Mouse (Mus musculus): ENCODE data around the gene 4932438A13Rik. TPM values are rescaled to one million over a fixed set of nuclear protein-coding genes. Genes with fewer than 3 reads are reported as not detected.

The 4932438A13Rik gene
- polyA plus RNA-seq (2016; fragmentation: Nextera tagmentation; extraction: Ambion mirVana) = 32.0 and 38.0 TPM in 2 replicates

DNA sequence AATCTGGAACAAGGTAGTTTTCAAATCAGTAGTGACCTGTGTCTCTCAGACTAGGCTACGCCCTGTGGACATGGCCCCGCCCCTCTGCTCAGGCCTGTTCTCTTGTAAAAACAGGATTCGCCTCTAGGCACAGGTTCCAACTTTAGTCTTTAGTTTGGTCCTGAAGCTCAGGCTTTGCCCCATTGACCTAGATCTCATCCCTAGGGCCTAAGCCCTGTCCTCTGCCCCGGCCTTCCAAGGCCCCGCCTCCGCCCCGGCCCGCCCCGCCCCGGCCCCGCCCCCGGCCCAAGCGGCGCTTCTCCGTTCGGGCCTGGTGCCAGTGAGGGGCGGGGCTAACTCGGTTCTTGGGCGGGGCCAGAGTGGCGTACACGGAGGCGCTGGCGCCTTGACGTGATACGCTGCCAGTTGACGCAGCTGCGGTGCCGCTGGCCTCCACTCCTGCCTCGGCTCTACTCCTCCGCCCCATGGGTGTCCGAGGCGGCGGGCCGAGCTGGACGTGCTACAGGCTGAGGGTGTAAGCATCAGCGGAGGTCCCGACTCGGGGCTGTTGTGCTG lies at the start of gene 4932438A13Rik:
Gene 4932438A13Rik, plus strand, starts transcription at position 384 of the 555 bp plus-strand sequence.
- DNase-seq (ENCODE audit: low spot score) = peak; percentile 97
- under 1% methylated on average over 38 of the region's 38 CpGs for WGBS
- H3K4me1 ChIP-seq = peaks cover 9% of the 10 kb centered on the region
- no peaks in the 10 kb centered on the region for H3K9me3 ChIP-seq (replicated peaks)
- peak within 1 kb of the TSS; percentile 88 for H3K27ac ChIP-seq
- H3K4me3 ChIP-seq = peak within 1 kb of the TSS; percentile 94
- peaks cover 29% of the 10 kb centered on the region for H3K36me3 ChIP-seq
- H3K27me3 ChIP-seq (ENCODE audit: low read depth, poor library complexity, severe bottlenecking) = no peaks in the 10 kb centered on the region

DNA sequence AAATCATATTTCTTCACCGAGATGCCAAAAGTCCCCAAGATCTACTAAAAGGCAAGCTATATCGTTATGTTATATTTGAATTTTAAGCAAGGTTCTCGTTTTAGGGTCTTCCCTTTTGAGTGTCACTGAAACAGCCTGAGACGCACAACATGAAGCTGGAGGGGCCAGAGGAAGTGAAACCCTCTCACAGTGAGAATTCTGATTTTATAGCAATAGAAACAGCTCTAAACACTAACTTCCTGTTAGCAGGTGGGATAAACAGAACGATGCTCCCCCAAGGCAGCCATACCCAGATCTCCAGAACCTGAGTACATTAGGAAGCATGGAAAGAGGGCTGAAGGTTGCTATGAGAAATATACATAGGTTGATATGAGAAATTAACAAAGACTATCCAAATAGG lies 46.3 kb upstream of the 4932438A13Rik start:
- no peaks in the 10 kb centered on the region for H3K27me3 ChIP-seq (ENCODE audit: low read depth, poor library complexity, severe bottlenecking)
- H3K4me1 ChIP-seq = no peaks in the 10 kb centered on the region
- H3K36me3 ChIP-seq = no peaks in the 10 kb centered on the region
- no peak overlapping the region for H3K4me3 ChIP-seq
- H3K27ac ChIP-seq = no peak overlapping the region
- H3K9me3 ChIP-seq (replicated peaks) = no peaks in the 10 kb centered on the region
- no peak for DNase-seq (ENCODE audit: low spot score)
- WGBS = 93% methylated on average over 5 of the region's 5 CpGs

DNA sequence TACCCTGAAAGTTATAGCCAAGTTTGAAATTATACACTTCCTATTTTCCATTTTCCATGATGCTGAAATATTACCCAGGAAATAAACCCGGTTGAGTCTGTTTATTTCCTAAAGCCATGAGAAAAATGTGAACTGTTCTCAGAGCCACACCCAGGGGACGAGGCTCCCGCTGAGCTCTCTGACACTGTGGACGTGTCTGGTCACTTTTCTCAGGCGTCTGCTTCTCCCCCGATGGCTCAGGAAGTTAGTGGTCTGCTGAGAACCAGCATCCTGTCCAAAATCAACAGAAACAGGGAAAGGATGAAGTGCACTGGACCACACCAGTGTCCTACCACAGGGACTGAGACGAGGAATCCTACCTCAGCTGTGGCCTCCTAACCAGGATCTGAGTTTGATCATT lies 43.5 kb upstream of the 4932438A13Rik start:
- Histone ChIP-seq H3K9me3 (replicated peaks) (no peaks in the 10 kb centered on the region), H3K4me3 (no peak overlapping the region), H3K36me3 (no peaks in the 10 kb centered on the region), H3K4me1 (no peaks in the 10 kb centered on the region), H3K27ac (no peak overlapping the region), H3K27me3 (ENCODE audit: low read depth, poor library complexity, severe bottlenecking) (no peaks in the 10 kb centered on the region)
- no peak for DNase-seq (ENCODE audit: low spot score)
- WGBS = 69% methylated on average over 7 of the region's 7 CpGs

DNA sequence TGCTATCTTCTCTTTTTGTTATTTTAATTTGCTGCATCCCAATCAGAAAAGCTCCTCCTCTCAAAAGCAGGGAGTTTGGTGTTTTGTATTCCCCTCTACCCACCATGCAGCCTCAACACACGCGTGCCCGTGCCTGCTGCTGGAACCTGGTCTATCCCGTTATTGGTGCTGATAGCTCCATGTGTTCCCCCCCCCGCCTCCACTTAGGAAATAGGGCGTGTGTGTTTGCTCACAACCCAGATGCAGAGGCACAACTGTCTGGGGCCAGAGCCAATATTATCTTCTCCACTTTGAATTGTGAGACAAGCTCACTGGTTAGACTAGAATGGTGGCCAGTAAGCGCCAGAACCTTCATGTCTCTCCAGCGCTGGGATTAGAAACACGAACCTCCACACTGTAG lies 41.9 kb upstream of the 4932438A13Rik start:
- 90% methylated on average over 9 of the region's 9 CpGs for WGBS
- no peaks in the 10 kb centered on the region for H3K9me3 ChIP-seq (replicated peaks)

DNA sequence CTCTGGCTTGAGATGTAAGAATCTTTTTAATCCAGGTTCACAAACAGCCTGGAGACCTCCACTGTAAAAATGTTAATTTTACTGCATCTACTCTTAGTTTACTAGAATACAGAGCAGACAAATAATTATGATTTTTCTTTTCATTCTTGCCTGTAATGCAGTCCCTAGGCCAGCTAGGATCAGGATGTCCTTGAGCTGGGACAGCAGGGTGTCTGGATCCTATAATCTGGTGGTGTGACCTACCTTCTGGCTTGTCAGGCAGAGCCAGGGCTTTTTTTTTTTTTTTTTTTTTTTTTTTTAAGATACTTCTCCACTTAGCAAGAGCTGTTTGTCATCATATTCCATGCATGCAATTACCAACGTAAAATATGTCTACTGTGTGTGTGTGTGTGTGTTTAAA lies 37.8 kb upstream of the 4932438A13Rik start:
- H3K9me3 ChIP-seq (replicated peaks) = no peaks in the 10 kb centered on the region
- no peaks in the 10 kb centered on the region for H3K27me3 ChIP-seq (ENCODE audit: low read depth, poor library complexity, severe bottlenecking)
- no peaks in the 10 kb centered on the region for H3K36me3 ChIP-seq
- H3K4me3 ChIP-seq = no peak overlapping the region
- H3K4me1 ChIP-seq = peaks cover 5% of the 10 kb centered on the region; the same call in 1 of the 2 replicates
- WGBS = 74% methylated on average over 1 of the region's 1 CpGs
- DNase-seq (ENCODE audit: low spot score) = no peak
- no peak overlapping the region for H3K27ac ChIP-seq

More for the DNA sequence above, 41.9 kb upstream of the 4932438A13Rik start:
- Histone ChIP-seq H3K27me3 (ENCODE audit: low read depth, poor library complexity, severe bottlenecking) (no peaks in the 10 kb centered on the region), H3K4me1 (peaks cover 5% of the 10 kb centered on the region; the same call in 1 of the 2 replicates), H3K27ac (no peak overlapping the region), H3K36me3 (no peaks in the 10 kb centered on the region), H3K4me3 (no peak overlapping the region)
- DNase-seq (ENCODE audit: low spot score) = no peak

DNA sequence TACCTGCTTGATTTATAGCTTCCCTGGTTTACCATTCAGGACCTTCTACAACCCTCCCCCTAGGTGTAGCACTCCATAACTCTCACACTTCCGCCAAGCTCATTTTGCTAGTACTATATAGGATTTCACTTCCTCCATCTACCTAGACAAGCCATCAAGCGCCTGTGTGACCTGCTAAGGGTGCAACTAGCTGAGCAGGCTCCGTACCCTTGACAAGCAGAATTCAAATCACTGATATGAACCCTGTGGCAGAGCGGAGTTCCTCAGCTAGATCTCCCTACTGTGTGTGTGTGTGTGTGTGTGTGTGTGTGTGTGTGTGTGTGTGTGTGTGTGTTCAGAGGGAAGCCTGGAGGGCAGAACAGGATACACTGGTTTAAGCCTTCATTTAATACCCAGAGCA lies 37.4 kb upstream of the 4932438A13Rik start:
- 86% methylated on average over 4 of the region's 4 CpGs for WGBS
- H3K4me3 ChIP-seq = no peak overlapping the region

DNA sequence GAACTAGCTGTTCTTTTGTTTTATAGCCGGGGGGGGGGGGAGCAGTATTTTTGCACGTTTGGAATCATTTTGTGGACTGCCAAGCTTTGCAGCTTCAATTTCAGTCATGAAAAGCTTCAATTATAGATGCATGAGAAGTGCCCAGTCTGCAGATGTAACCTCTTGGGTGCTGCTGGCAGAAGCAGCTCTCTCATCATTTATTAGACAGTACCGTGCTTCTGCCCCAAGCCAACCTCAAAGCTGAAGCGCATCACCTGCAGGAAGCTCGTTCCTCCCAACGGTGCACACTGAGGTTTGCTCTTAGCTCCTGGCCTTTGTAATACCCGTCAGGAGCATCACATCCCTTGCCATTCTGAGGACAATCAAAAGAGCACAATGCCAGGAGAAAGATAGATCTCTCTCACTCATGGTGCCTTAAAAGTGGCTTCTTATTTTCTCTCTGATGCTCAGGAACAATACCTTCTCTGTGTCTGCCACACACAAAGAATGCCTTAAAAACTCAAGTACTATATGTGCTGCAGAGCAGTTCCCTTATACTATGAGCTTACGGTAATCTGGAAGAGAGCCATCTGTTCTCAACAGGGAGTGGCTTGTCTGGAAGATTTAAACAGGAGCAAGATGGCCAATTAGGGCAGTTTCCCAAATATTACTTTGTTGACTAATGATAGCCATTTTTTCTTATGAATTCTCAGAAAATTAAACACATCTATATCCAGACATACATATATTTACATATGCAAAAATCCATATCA lies 35.5 kb upstream of the 4932438A13Rik start:
- Histone ChIP-seq H3K4me1 (peaks cover 5% of the 10 kb centered on the region; the same call in 1 of the 2 replicates), H3K4me3 (no peak overlapping the region), H3K9me3 (replicated peaks) (no peaks in the 10 kb centered on the region), H3K27me3 (ENCODE audit: low read depth, poor library complexity, severe bottlenecking) (no peaks in the 10 kb centered on the region), H3K27ac (no peak overlapping the region), H3K36me3 (no peaks in the 10 kb centered on the region)
- 69% methylated on average over 8 of the region's 8 CpGs for WGBS
- DNase-seq (ENCODE audit: low spot score) = no peak

More for the DNA sequence above, 37.4 kb upstream of the 4932438A13Rik start:
- H3K4me1 ChIP-seq = peaks cover 5% of the 10 kb centered on the region; the same call in 1 of the 2 replicates
- no peak for DNase-seq (ENCODE audit: low spot score)
- H3K27ac ChIP-seq = no peak overlapping the region
- no peaks in the 10 kb centered on the region for H3K9me3 ChIP-seq (replicated peaks)
- no peaks in the 10 kb centered on the region for H3K36me3 ChIP-seq
- no peaks in the 10 kb centered on the region for H3K27me3 ChIP-seq (ENCODE audit: low read depth, poor library complexity, severe bottlenecking)

DNA sequence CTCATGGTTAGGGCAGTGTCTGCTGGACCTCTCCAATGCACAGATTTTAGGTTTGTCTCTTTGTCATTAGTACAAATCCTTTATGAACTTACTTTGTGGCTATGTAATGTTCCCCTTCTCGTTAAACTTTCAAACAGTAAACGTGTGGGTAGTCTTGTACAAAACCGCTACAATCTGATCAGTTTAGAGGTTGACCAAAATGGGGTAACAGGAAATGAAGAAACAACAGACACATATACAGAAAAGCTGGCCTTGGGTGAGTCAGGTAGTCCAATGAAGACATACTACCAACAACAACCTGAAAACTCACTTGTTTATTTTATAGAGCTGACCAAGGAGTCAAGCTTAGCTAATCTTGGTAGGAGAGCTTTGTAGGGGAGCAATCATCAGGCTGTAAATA lies 32.7 kb upstream of the 4932438A13Rik start:
- no peaks in the 10 kb centered on the region for H3K36me3 ChIP-seq
- H3K27me3 ChIP-seq (ENCODE audit: low read depth, poor library complexity, severe bottlenecking) = no peaks in the 10 kb centered on the region
- H3K9me3 ChIP-seq (replicated peaks) = no peaks in the 10 kb centered on the region
- no peak overlapping the region for H3K4me3 ChIP-seq
- no peak overlapping the region for H3K27ac ChIP-seq
- 91% methylated on average over 3 of the region's 3 CpGs for WGBS
- DNase-seq (ENCODE audit: low spot score) = no peak
- peaks cover 6% of the 10 kb centered on the region; the same call in 1 of the 2 replicates for H3K4me1 ChIP-seq

DNA sequence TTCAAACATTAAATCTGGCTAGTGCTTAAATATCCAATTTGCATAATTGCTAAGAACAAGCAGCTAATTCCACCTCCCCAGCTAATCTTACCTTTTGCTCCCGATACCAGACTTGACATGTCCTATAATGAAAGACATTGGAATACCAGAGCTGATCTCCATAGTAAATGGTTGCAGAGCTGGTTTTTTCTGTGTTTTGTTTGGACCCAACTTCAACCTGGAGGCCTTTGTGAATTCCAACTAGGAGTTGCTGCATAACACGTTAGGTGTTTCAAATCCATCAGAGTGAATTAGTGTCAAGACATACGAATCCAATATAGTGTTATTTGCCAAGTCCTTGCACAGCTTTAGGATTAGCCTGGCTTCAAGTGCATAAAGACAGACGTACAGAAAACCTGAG lies 28.5 kb upstream of the 4932438A13Rik start:
- WGBS = 82% methylated on average over 4 of the region's 4 CpGs
- Histone ChIP-seq H3K4me3 (no peak overlapping the region), H3K36me3 (no peaks in the 10 kb centered on the region)

DNA sequence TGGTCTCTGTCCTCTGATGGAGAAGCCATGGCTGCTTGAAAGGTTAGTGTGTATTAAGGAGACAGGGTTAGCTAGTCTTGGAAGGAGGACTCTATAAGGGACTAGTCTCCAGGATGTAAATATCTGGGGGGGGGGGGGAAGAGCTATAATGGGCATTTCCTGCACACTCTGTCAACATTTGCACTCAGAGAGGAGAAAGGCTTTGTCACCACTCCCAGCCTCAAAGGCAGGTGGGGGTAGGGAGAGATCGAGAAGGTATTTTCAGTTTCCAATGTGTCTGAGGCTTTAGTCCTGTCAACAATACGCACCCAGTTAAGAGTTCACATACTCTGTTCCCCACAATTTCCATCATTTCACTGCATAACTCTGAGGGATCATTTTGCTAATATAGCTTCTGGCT lies 28.1 kb upstream of the 4932438A13Rik start:
- 99% methylated on average over 2 of the region's 2 CpGs for WGBS
- H3K4me3 ChIP-seq = no peak overlapping the region
- peaks cover 11% of the 10 kb centered on the region for H3K4me1 ChIP-seq
- no peaks in the 10 kb centered on the region for H3K27me3 ChIP-seq (ENCODE audit: low read depth, poor library complexity, severe bottlenecking)
- H3K27ac ChIP-seq = no peak overlapping the region
- H3K9me3 ChIP-seq (replicated peaks) = no peaks in the 10 kb centered on the region
- H3K36me3 ChIP-seq = no peaks in the 10 kb centered on the region
- DNase-seq (ENCODE audit: low spot score) = no peak

More for the DNA sequence above, 28.5 kb upstream of the 4932438A13Rik start:
- H3K4me1 ChIP-seq = peaks cover 11% of the 10 kb centered on the region
- no peaks in the 10 kb centered on the region for H3K27me3 ChIP-seq (ENCODE audit: low read depth, poor library complexity, severe bottlenecking)
- no peak for DNase-seq (ENCODE audit: low spot score)
- no peaks in the 10 kb centered on the region for H3K9me3 ChIP-seq (replicated peaks)
- no peak overlapping the region for H3K27ac ChIP-seq

DNA sequence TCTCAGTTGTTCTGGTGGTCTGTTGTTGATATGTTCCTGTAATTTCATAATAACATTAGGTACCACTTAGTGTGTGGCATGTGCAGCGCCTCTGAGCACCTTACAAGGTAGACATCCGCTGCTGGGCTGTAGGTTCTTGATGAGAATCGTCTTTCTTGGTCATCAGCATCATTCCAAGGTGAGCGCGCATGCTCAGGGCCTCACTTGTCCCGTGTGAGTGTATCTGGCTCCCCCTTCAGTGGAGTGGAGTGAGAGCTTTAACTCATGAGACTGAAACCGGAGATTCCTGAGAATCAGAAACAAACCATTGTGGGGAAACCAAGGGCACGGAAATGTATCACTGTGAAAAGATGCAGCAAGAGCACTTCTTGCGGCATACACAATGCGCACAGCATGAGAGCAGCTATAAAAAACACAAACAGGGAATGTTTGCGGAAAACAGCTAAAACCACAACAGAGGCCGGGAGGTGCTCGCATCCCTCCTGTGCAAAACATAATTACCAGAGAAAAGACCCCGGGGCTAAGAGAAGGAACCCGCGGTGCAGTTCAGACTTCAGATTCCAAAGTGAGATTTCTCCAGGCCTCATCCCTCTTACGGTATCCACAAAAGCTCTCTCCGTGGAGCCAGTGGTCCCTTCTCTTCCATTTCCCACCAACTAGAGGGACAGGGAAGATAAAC lies 27.2 kb upstream of the 4932438A13Rik start:
- WGBS = 35% methylated on average over 18 of the region's 18 CpGs

DNA sequence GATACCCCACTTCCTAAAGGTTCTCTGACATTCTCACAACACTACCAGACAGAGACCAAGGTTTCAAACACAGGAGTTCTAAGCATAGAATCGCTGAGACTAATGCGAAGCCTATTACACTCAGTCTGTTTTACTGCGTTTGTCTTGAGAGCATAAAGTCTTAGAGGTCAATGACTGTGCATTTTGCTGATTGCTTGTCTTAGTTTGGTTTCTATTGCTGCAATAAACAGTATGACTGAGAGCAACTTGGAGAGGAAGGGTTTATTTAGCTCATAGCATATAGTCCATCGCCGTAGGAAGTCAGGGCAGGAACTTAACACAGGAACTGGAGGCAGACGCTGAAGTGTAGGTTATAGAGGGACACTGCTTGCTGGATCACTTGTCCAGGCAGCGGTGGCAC lies 26.1 kb upstream of the 4932438A13Rik start:
- H3K9me3 ChIP-seq (replicated peaks) = no peaks in the 10 kb centered on the region
- H3K36me3 ChIP-seq = no peaks in the 10 kb centered on the region
- H3K4me1 ChIP-seq = peaks cover 11% of the 10 kb centered on the region
- H3K4me3 ChIP-seq = no peak overlapping the region
- DNase-seq (ENCODE audit: low spot score) = no peak
- H3K27me3 ChIP-seq (ENCODE audit: low read depth, poor library complexity, severe bottlenecking) = no peaks in the 10 kb centered on the region
- WGBS = 88% methylated on average over 7 of the region's 7 CpGs
- no peak overlapping the region for H3K27ac ChIP-seq

More for the DNA sequence above, 27.2 kb upstream of the 4932438A13Rik start:
- no peaks in the 10 kb centered on the region for H3K9me3 ChIP-seq (replicated peaks)
- H3K27me3 ChIP-seq (ENCODE audit: low read depth, poor library complexity, severe bottlenecking) = no peaks in the 10 kb centered on the region
- no peaks in the 10 kb centered on the region for H3K36me3 ChIP-seq
- peak; percentile 32 for DNase-seq (ENCODE audit: low spot score)
- peak overlapping the region; percentile 56; the same call in 1 of the 2 replicates for H3K27ac ChIP-seq
- H3K4me1 ChIP-seq = peaks cover 11% of the 10 kb centered on the region
- H3K4me3 ChIP-seq = peak overlapping the region; percentile 35
